Mouse (Mus musculus): Measurements from ENCODE around the gene Susd6. TPM values are rescaled to one million over a fixed set of nuclear protein-coding genes. Genes with fewer than 3 reads are reported as not detected.
"Not testable (repeated sequence)": the region's sequence is repeated elsewhere in the genome, so short reads cannot be mapped to it uniquely, and the experiment has no call there.

The Susd6 gene
- polyA plus RNA-seq, 1 experiment from 2014 or later, result 15.2 TPM

GRCm38 (mm10) chr12:80789276-80789675 lies 1.0 kb upstream of the Susd6 start:
- H3K4me1 ChIP-seq (ENCODE audit: control insufficient read depth, low read depth, low read length), result peaks cover 61% of the 10 kb centered on the region
- H3K27ac ChIP-seq (ENCODE audit: low read length), result peak overlapping the region; percentile 91
- H3K9ac ChIP-seq (ENCODE audit: low read depth, low read length), result peak overlapping the region; percentile 59; the same call in 1 of the 2 replicates
- not testable (repeated sequence) for H3K27me3 ChIP-seq (ENCODE audit: control insufficient read depth, insufficient read depth, low read depth, low read length); H3K36me3 ChIP-seq (ENCODE audit: control insufficient read depth, insufficient read depth); ATAC-seq (ENCODE audit: low read depth); H3K9me3 ChIP-seq (replicated peaks; ENCODE audit: control insufficient read depth, low read length); H3K4me3 ChIP-seq (ENCODE audit: low read depth, low read length)
- 62% methylated on average over 4 of the region's 4 CpGs for WGBS (ENCODE audit: insufficient replicate concordance)
- H3K4me2 ChIP-seq (ENCODE audit: low read depth, low read length), result peak overlapping the region; percentile 70; the same call in 1 of the 2 replicates

DNA sequence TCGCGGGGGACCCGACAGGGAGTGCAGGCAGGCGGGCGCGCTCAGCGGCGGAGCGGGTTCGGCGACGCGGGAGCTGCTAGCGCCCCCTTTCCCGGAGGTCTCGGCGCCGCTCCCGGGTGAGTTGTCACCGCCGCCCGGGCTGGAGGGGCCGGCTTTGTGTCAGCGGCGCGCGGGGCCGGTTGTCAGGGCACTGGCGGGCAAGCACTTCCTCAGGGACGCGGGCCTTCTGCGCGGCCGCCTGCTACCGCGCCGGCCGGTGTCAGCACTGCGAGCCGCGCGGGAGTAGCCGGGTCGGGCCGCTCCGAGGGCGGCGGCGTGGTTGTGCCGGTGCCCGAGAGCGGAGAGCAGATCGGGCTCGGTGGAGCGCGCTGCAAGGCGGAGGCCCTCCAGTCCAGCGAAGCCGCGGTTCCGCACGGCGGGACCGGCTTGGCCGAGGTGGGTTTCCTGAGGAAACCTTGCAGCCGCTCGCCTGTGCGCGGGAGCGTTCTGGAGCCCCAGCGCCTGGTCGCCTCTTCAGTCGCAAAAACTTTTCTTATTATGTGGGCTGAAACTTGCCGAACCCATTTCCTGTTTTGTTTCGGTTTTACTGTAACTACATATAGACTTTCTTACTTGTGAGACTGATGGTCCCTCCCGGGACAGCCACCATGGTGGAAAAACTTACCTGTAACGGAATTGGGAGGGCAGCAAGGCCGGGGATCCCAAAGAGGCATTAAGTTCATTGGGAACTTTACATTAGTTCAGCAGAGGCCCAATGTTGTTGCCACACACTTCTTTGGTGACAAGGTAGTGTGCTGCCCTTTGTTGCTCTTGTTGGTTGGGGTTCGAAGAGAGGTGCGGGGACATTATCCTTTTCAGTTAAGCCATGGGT lies 625 bp downstream of the Susd6 start:
- WGBS (ENCODE audit: insufficient replicate concordance), result under 1% methylated on average over 72 of the region's 80 CpGs
- Histone ChIP-seq H3K27ac (ENCODE audit: low read length) (peak overlapping the region; percentile 97), H3K4me3 (ENCODE audit: low read depth, low read length) (peak overlapping the region; percentile 98), H3K36me3 (ENCODE audit: control insufficient read depth, insufficient read depth) (peaks cover 3% of the 10 kb centered on the region; the same call in 1 of the 2 replicates), H3K27me3 (ENCODE audit: control insufficient read depth, insufficient read depth, low read depth, low read length) (no peaks in the 10 kb centered on the region), H3K4me1 (ENCODE audit: control insufficient read depth, low read depth, low read length) (peaks cover 62% of the 10 kb centered on the region), H3K4me2 (ENCODE audit: low read depth, low read length) (peak overlapping the region; percentile 72), H3K9me3 (replicated peaks; ENCODE audit: control insufficient read depth, low read length) (no peaks in the 10 kb centered on the region), H3K9ac (ENCODE audit: low read depth, low read length) (peak overlapping the region; percentile 98)
- ATAC-seq (ENCODE audit: low read depth), result peak; percentile 60

- Histone ChIP-seq H3K9me3 (replicated peaks; ENCODE audit: control insufficient read depth, low read length) (no peaks in the 10 kb centered on the region), H3K9ac (ENCODE audit: low read depth, low read length) (peak overlapping the region; percentile 98), H3K36me3 (ENCODE audit: control insufficient read depth, insufficient read depth) (peaks cover 3% of the 10 kb centered on the region; the same call in 1 of the 2 replicates), H3K27me3 (ENCODE audit: control insufficient read depth, insufficient read depth, low read depth, low read length) (no peaks in the 10 kb centered on the region), H3K4me2 (ENCODE audit: low read depth, low read length) (peak overlapping the region; percentile 72), H3K4me1 (ENCODE audit: control insufficient read depth, low read depth, low read length) (peaks cover 55% of the 10 kb centered on the region), H3K4me3 (ENCODE audit: low read depth, low read length) (peak overlapping the region; percentile 98), H3K27ac (ENCODE audit: low read length) (peak overlapping the region; percentile 97)
- ATAC-seq (ENCODE audit: low read depth), result no peak
- WGBS (ENCODE audit: insufficient replicate concordance), result 10% methylated on average over 6 of the region's 6 CpGs
Observed at GRCm38 (mm10) chr12:80791571-80792444, 1.5 kb downstream of the Susd6 start.

DNA sequence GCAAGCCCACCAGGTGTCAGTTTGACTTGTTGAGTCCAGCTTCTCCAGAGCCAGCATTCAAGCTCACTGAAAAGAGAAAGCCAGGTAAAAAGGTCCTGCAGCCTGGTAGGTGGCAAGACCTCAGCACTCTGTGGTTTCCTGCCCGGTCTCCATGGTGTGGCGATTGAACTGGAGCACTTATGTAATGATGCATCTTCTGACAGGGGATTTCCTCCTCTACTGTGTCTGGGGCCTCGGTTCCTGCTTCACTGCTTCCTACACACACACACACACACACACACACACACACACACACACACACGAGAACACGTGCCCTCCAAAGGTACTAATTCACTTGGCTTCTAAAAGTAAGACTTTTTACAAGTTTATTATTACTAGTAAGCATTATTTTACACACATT lies 2.6 kb downstream of the Susd6 start:
- peak overlapping the region; percentile 98 for H3K4me3 ChIP-seq (ENCODE audit: low read depth, low read length)

GRCm38 (mm10) chr12:80793535-80793934 lies 3.2 kb downstream of the Susd6 start:
- Histone ChIP-seq H3K27me3 (ENCODE audit: control insufficient read depth, insufficient read depth, low read depth, low read length) (no peaks in the 10 kb centered on the region), H3K4me1 (ENCODE audit: control insufficient read depth, low read depth, low read length) (peaks cover 45% of the 10 kb centered on the region), H3K27ac (ENCODE audit: low read length) (peak overlapping the region; percentile 44), H3K9ac (ENCODE audit: low read depth, low read length) (no peak overlapping the region), H3K4me3 (ENCODE audit: low read depth, low read length) (no peak overlapping the region), H3K4me2 (ENCODE audit: low read depth, low read length) (0 out of 2 replicates have a peak overlapping the region, but pooled peaks have one; percentile 13), H3K9me3 (replicated peaks; ENCODE audit: control insufficient read depth, low read length) (no peaks in the 10 kb centered on the region), H3K36me3 (ENCODE audit: control insufficient read depth, insufficient read depth) (peaks cover 5% of the 10 kb centered on the region)
- WGBS (ENCODE audit: insufficient replicate concordance), result 52% methylated on average over 1 of the region's 1 CpGs
- ATAC-seq (ENCODE audit: low read depth), result no peak

More for the DNA sequence above, 2.6 kb downstream of the Susd6 start:
- peak overlapping the region; percentile 70 for H3K27ac ChIP-seq (ENCODE audit: low read length)
- ATAC-seq (ENCODE audit: low read depth), result no peak
- no peaks in the 10 kb centered on the region for H3K9me3 ChIP-seq (replicated peaks; ENCODE audit: control insufficient read depth, low read length)
- H3K4me1 ChIP-seq (ENCODE audit: control insufficient read depth, low read depth, low read length), result peaks cover 48% of the 10 kb centered on the region
- peak overlapping the region; percentile 13 for H3K9ac ChIP-seq (ENCODE audit: low read depth, low read length)
- H3K4me2 ChIP-seq (ENCODE audit: low read depth, low read length), result peak overlapping the region; percentile 72
- peaks cover 5% of the 10 kb centered on the region for H3K36me3 ChIP-seq (ENCODE audit: control insufficient read depth, insufficient read depth)
- H3K27me3 ChIP-seq (ENCODE audit: control insufficient read depth, insufficient read depth, low read depth, low read length), result no peaks in the 10 kb centered on the region
- 22% methylated on average over 5 of the region's 5 CpGs for WGBS (ENCODE audit: insufficient replicate concordance)

GRCm38 (mm10) chr12:80794522-80794921 lies 4.2 kb downstream of the Susd6 start:
- ATAC-seq (ENCODE audit: low read depth), result no peak
- Histone ChIP-seq H3K27me3 (ENCODE audit: control insufficient read depth, insufficient read depth, low read depth, low read length) (no peaks in the 10 kb centered on the region), H3K4me1 (ENCODE audit: control insufficient read depth, low read depth, low read length) (peaks cover 44% of the 10 kb centered on the region), H3K9ac (ENCODE audit: low read depth, low read length) (no peak overlapping the region; the same call in 1 of the 2 replicates), H3K9me3 (replicated peaks; ENCODE audit: control insufficient read depth, low read length) (no peaks in the 10 kb centered on the region), H3K36me3 (ENCODE audit: control insufficient read depth, insufficient read depth) (peaks cover 5% of the 10 kb centered on the region), H3K4me2 (ENCODE audit: low read depth, low read length) (no peak overlapping the region), H3K4me3 (ENCODE audit: low read depth, low read length) (no peak overlapping the region), H3K27ac (ENCODE audit: low read length) (no peak overlapping the region)
- WGBS (ENCODE audit: insufficient replicate concordance), result 87% methylated on average over 4 of the region's 4 CpGs

GRCm38 (mm10) chr12:80794935-80795785 lies 4.8 kb downstream of the Susd6 start:
- H3K27me3 ChIP-seq (ENCODE audit: control insufficient read depth, insufficient read depth, low read depth, low read length), result no peaks in the 10 kb centered on the region
- H3K4me2 ChIP-seq (ENCODE audit: low read depth, low read length), result no peak overlapping the region
- H3K4me1 ChIP-seq (ENCODE audit: control insufficient read depth, low read depth, low read length), result peaks cover 41% of the 10 kb centered on the region
- H3K9me3 ChIP-seq (replicated peaks; ENCODE audit: control insufficient read depth, low read length), result no peaks in the 10 kb centered on the region
- ATAC-seq (ENCODE audit: low read depth), result no peak
- no peak overlapping the region for H3K4me3 ChIP-seq (ENCODE audit: low read depth, low read length)
- 32% methylated on average over 2 of the region's 2 CpGs for WGBS (ENCODE audit: insufficient replicate concordance)
- no peak overlapping the region for H3K9ac ChIP-seq (ENCODE audit: low read depth, low read length)
- H3K27ac ChIP-seq (ENCODE audit: low read length), result no peak overlapping the region
- H3K36me3 ChIP-seq (ENCODE audit: control insufficient read depth, insufficient read depth), result peaks cover 5% of the 10 kb centered on the region

DNA sequence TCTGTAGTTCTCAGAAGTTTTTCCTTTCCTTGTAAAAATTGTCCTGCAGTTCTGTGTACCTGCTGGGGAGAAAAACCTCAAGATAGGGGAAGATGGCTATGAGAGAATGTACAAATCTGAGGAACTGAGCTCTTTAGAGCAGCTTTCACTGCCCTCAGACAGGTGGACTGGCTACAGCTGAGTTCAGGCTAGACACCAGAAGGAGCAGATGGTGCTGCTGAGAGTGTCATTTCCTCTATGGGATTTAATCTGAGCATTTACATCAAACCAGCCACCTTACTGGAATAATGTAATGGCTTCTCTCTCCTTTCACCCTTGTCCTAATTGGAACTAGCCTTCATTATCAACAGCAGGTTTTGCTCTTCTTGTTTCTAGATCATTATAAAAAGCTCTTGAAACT lies 8.0 kb downstream of the Susd6 start:
- ATAC-seq (ENCODE audit: low read depth), result no peak
- Histone ChIP-seq H3K27me3 (ENCODE audit: control insufficient read depth, insufficient read depth, low read depth, low read length) (no peaks in the 10 kb centered on the region), H3K9ac (ENCODE audit: low read depth, low read length) (no peak overlapping the region), H3K36me3 (ENCODE audit: control insufficient read depth, insufficient read depth) (peaks cover 5% of the 10 kb centered on the region), H3K4me2 (ENCODE audit: low read depth, low read length) (no peak overlapping the region), H3K4me3 (ENCODE audit: low read depth, low read length) (no peak overlapping the region), H3K4me1 (ENCODE audit: control insufficient read depth, low read depth, low read length) (peaks cover 33% of the 10 kb centered on the region), H3K9me3 (replicated peaks; ENCODE audit: control insufficient read depth, low read length) (no peaks in the 10 kb centered on the region), H3K27ac (ENCODE audit: low read length) (no peak overlapping the region)

Measured in liver, embryonic 16.5 days (tissue).